Comparison of ENCODE assay signal across 22 mouse cellular contexts in the genomic region with DNA sequence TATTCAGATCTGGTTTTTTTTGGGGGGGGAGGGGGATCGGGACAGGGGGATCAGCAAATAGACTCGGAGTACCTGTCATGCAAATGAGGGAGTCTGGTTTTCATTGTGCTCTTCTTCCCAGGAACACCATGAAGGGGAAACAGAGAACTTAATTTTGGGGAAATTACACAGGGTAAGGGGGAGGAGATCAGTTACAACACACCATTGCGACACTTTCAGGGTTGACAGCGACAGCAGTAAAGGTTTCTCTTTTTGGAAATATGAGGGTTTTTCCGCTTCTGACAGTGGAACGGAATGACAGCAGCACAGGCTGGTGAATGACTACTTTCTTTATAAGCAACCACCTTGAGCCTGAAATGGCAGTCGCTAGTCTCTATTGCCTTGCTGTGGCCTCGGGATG. TPM values are rescaled to one million over a fixed set of nuclear protein-coding genes. Genes with fewer than 3 reads are reported as not detected.
DNase-seq lines count a peak whose midpoint lies in the region; ATAC-seq and TF ChIP-seq lines count a peak whose summit lies in the region.
"Had no signal": no experiment of that assay in that cellular context is flagged by ENCODE, and none has a peak within 500 bp of the region (broad histone marks: within the 10 kb centered on the region; RNA-seq: fewer than 3 reads in every experiment).

No protein-coding gene starts in this region.

- H3K4me2 ChIP-seq in liver, embryonic 13.5 days: peak overlapping the region; percentile 38; the same call in 1 of the 2 replicates
- no peak overlapping the region for H3K4me2 ChIP-seq in liver, embryonic 12.5 days
- H3K4me2 ChIP-seq: forebrain, embryonic 15.5 days; heart, embryonic 11.5 days; hindbrain, embryonic 12.5 days; limb, embryonic 15.5 days had no signal

- peak; percentile 51 for ATAC-seq in liver, embryonic 13.5 days (ENCODE audit: low read depth)
- ATAC-seq in liver, embryonic 12.5 days: no peak
- ATAC-seq: forebrain, embryonic 15.5 days had no signal

- TF ChIP-seq POLR2A in bone marrow macrophage, adult 2 months (IDR thresholded peaks at IDR 0.05; ENCODE audit: borderline replicate concordance, low read depth, low read length): no peak

- TF ChIP-seq CTCF in bone marrow macrophage, adult 2 months (IDR thresholded peaks at IDR 0.05; ENCODE audit: low read depth, low read length): no peak

- DNase-seq in liver, embryonic 13.5 days: no peak
- peak; percentile 8 for DNase-seq in lung, postnatal 10 days
- DNase-seq in monocyte, adult 2 months (ENCODE audit: low read depth in 1 of 2, low spot score in 2 of 2): peak; percentile 34 to 43
- DNase-seq in cerebellum, adult 8-10 months: no peak
- DNase-seq in cerebellum, postnatal 14 days: no peak
- DNase-seq in cerebellum, postnatal 25 days: no peak
- DNase-seq: adrenal gland, adult 8-10 months; cerebellum, adult 2 months; kidney, adult 2 months; kidney, postnatal 14 days; midbrain, embryonic 14.5 days; right cerebral cortex, postnatal 4 days; thymus, postnatal 36 days had no signal

- H3K27ac ChIP-seq in liver, embryonic 13.5 days: no peak overlapping the region
- no peak overlapping the region for H3K27ac ChIP-seq in liver, embryonic 12.5 days
- H3K27ac ChIP-seq in bone marrow macrophage, adult 2 months (ENCODE audit: insufficient read depth, low read depth, low read length): peak overlapping the region; percentile 44
- H3K27ac ChIP-seq: forebrain, embryonic 15.5 days; hindbrain, embryonic 12.5 days; limb, embryonic 15.5 days had no signal

- peaks cover 2% of the 10 kb centered on the region; the same call in 1 of the 2 replicates for H3K4me1 ChIP-seq in liver, embryonic 13.5 days (replicated peaks)
- peaks cover 7% of the 10 kb centered on the region; the same call in 1 of the 2 replicates for H3K4me1 ChIP-seq in liver, embryonic 12.5 days
- peaks cover 54% of the 10 kb centered on the region for H3K4me1 ChIP-seq in bone marrow macrophage, adult 2 months (ENCODE audit: control insufficient read depth, insufficient read depth, low read length)
- H3K4me1 ChIP-seq: forebrain, embryonic 15.5 days; hindbrain, embryonic 12.5 days; limb, embryonic 15.5 days had no signal

- 44% methylated on average over 8 of the region's 8 CpGs for WGBS in liver, embryonic 13.5 days (ENCODE audit: insufficient replicate concordance)
- 51% methylated on average over 8 of the region's 8 CpGs for WGBS in liver, embryonic 12.5 days (ENCODE audit: insufficient replicate concordance)

- H3K9ac ChIP-seq in liver, embryonic 13.5 days: no peak overlapping the region
- no peak overlapping the region for H3K9ac ChIP-seq in liver, embryonic 12.5 days
- H3K9ac ChIP-seq: forebrain, embryonic 15.5 days; hindbrain, embryonic 12.5 days; limb, embryonic 15.5 days had no signal

- no peaks in the 10 kb centered on the region for H3K27me3 ChIP-seq in liver, embryonic 13.5 days
- no peaks in the 10 kb centered on the region for H3K27me3 ChIP-seq in liver, embryonic 12.5 days (replicated peaks)
- H3K27me3 ChIP-seq: forebrain, embryonic 15.5 days; hindbrain, embryonic 12.5 days; limb, embryonic 15.5 days had no signal

- no peaks in the 10 kb centered on the region for H3K36me3 ChIP-seq in liver, embryonic 13.5 days
- H3K36me3 ChIP-seq in liver, embryonic 12.5 days: no peaks in the 10 kb centered on the region
- H3K36me3 ChIP-seq: forebrain, embryonic 15.5 days; hindbrain, embryonic 12.5 days; limb, embryonic 15.5 days had no signal

- no peaks in the 10 kb centered on the region for H3K9me3 ChIP-seq in liver, embryonic 13.5 days (replicated peaks)
- no peaks in the 10 kb centered on the region for H3K9me3 ChIP-seq in liver, embryonic 12.5 days (replicated peaks)
- H3K9me3 ChIP-seq: forebrain, embryonic 15.5 days; hindbrain, embryonic 12.5 days; limb, embryonic 15.5 days; megakaryocyte, embryonic 14.5 days had no signal

- no peak overlapping the region for H3K4me3 ChIP-seq in liver, embryonic 13.5 days (replicated peaks)
- no peak overlapping the region for H3K4me3 ChIP-seq in liver, embryonic 12.5 days
- H3K4me3 ChIP-seq in bone marrow macrophage, adult 2 months (ENCODE audit: insufficient read depth, low read length): peak overlapping the region; percentile 36; the same call in 1 of the 2 replicates
- H3K4me3 ChIP-seq: forebrain, embryonic 15.5 days; hindbrain, embryonic 12.5 days; limb, embryonic 15.5 days; megakaryocyte, embryonic 14.5 days had no signal

RNA-seq across cellular contexts. Expression of gene Il1rn, which starts 8.4 kb away (rescaled TPM):
- polyA plus RNA-seq in liver, embryonic 13.5 days (2015; fragmentation: Nextera tagmentation; extraction: Ambion mirVana): 2.2 and 3.3 TPM in 2 replicates
- 0.54 and 1.0 TPM in 2 replicates for polyA plus RNA-seq in liver, embryonic 12.5 days (2016; fragmentation: Nextera tagmentation; extraction: Ambion mirVana)
- 7.8 and 15.7 TPM in 2 replicates for polyA plus RNA-seq in bone marrow macrophage, adult 2 months (2012; ENCODE audit: insufficient read depth, insufficient read length, missing spikeins)
- polyA plus RNA-seq: cerebellum, adult 2 months; heart, embryonic 11.5 days; hindbrain, embryonic 12.5 days had no signal

RNA-seq across cellular contexts. Expression of gene Psd4, which starts 22.3 kb away (rescaled TPM):
- 9.1 and 10.0 TPM in 2 replicates for polyA plus RNA-seq in liver, embryonic 13.5 days (2015; fragmentation: Nextera tagmentation; extraction: Ambion mirVana)
- 13.1 and 13.2 TPM in 2 replicates for polyA plus RNA-seq in liver, embryonic 12.5 days (2016; fragmentation: Nextera tagmentation; extraction: Ambion mirVana)
- 39.8 and 44.5 TPM in 2 replicates for polyA plus RNA-seq in bone marrow macrophage, adult 2 months (2012; ENCODE audit: insufficient read depth, insufficient read length, missing spikeins)

RNA-seq across cellular contexts. Expression of gene Il1f10, which starts 54.1 kb away (rescaled TPM):
- not detected in 2 replicates for polyA plus RNA-seq in liver, embryonic 13.5 days (2015; fragmentation: Nextera tagmentation; extraction: Ambion mirVana)
- polyA plus RNA-seq in liver, embryonic 12.5 days (2016; fragmentation: Nextera tagmentation; extraction: Ambion mirVana): not detected in 2 replicates
- not detected in 2 replicates for polyA plus RNA-seq in bone marrow macrophage, adult 2 months (2012; ENCODE audit: insufficient read depth, insufficient read length, missing spikeins)
- polyA plus RNA-seq: C2C12; cerebellum, adult 2 months; embryonic facial prominence, embryonic 14.5 days; forebrain, embryonic 15.5 days; heart, embryonic 11.5 days; hindbrain, embryonic 12.5 days; kidney, adult 2 months; midbrain, embryonic 14.5 days had no signal

Comparison
In these comparisons a context has a peak if more than half of its experiments do, and no peak if none do; other contexts are left out.
1. DNase-seq: peak in lung, postnatal 10 days (single experiment) and monocyte, adult 2 months (2 of 2); none in liver, embryonic 13.5 days (single experiment), cerebellum, adult 8-10 months (single experiment), cerebellum, postnatal 14 days (0 of 2) and cerebellum, postnatal 25 days (0 of 2).